Mouse (Mus musculus) forebrain, embryonic 10.5 days (tissue): ENCODE measurements around the gene Krt6b. TPM values are rescaled to one million over a fixed set of nuclear protein-coding genes. Genes with fewer than 3 reads are reported as not detected.

Experiments used
- DNase-seq: peaks from one replicate; pipeline ENCODE4 v3.0.0-alpha.2; 2017; ENCODE audit warnings: low spot score; ENCODE audit errors: extremely low spot score
- H3K27ac ChIP-seq: fragments of 300-500 bp; sonication (generic); 2 replicates; pipeline ENCODE4 v1.5.1; 2016; ENCODE audit warnings: mild to moderate bottlenecking
- H3K27me3 ChIP-seq: fragments of 300-500 bp; sonication (generic); 2 replicates; pipeline ENCODE4 v1.6.1; 2016; ENCODE audit warnings: mild to moderate bottlenecking; ENCODE audit not compliant: poor library complexity, severe bottlenecking
- H3K36me3 ChIP-seq: fragments of 300-500 bp; sonication (generic); replicated peaks from 2 replicates; pipeline ENCODE4 v1.6.1; 2016; ENCODE audit warnings: mild to moderate bottlenecking, moderate library complexity
- H3K4me1 ChIP-seq: fragments of 300-500 bp; sonication (generic); 2 replicates; pipeline ENCODE4 v1.6.1; 2016
- H3K4me3 ChIP-seq: fragments of 300-500 bp; sonication (generic); 2 replicates; pipeline ENCODE4 v1.5.1; 2016; ENCODE audit warnings: mild to moderate bottlenecking, moderate library complexity
- H3K9me3 ChIP-seq: fragments of 300-500 bp; sonication (generic); 2 replicates; pipeline ENCODE4 v1.6.1; 2016; ENCODE audit warnings: mild to moderate bottlenecking, moderate library complexity
- whole genome bisulfite sequencing: fragments of 180-500 bp; shearing (Covaris S2); methylation state at CpG from one replicate; pipeline ENCODE4 v1.1.7; 2016; 5-methylcytosine and 5-hydroxymethylcytosine counted together
- polyA plus RNA-seq: library from polyadenylated mRNA; unstranded; fragments of >200 nt; fragmentation: Nextera tagmentation; extraction: Ambion mirVana; gene quantifications from 2 replicates; pipeline ENCODE4 v1.2.1, GENCODE M21; 2016

The Krt6b gene
- not detected in 2 replicates for polyA plus RNA-seq

DNA sequence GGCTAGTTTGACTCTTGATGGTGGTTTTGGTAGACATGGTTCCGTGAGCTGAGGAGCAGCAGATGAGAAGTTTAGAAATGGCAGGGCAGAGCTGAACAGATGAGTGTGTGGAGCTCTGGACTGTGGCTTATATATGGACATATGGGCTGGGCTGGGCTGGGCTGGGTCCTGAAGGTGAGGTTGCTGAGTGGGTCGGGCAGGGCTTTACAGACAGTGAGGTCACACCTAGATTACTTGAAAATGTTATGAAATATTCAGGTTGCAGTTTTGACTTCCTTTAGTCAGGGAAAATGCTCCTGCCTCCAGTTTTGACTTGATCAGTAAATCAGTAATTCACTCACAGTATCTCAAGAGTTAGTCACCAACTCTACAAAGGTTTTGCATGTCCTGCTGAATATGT, at the start of gene Krt6b:
TSS of gene Krt6b (minus strand) at position 101 of the 400 bp plus-strand sequence.
- H3K36me3 ChIP-seq, result no peaks in the 10 kb centered on the region
- no peak for DNase-seq
- no peak within 1 kb of the TSS for H3K27ac ChIP-seq
- no peak within 1 kb of the TSS for H3K4me3 ChIP-seq
- WGBS, result 77% methylated on average over 2 of the region's 2 CpGs
- no peaks in the 10 kb centered on the region for H3K4me1 ChIP-seq
- no peaks in the 10 kb centered on the region for H3K9me3 ChIP-seq
- H3K27me3 ChIP-seq, result no peaks in the 10 kb centered on the region

DNA sequence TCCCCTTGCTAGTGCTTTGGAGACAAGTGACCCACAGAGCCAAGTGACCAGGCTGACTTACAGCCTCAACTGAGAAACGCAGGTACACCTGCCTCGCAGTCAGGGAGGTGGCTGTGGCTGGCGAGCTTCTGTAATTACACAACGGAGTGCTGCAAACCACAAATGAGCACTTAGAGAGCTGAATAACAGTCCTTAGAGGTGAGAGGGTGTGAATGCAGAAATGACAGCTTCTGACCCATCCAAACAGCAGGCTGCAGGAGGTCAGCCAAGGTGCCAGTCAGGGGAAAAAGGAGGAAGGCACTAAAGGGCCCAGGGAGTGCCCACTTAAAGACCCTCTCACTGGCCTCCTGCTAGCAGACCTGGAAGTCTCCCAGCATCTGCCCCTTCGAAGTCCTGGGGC, 44.6 kb upstream of the Krt6b start:
- no peaks in the 10 kb centered on the region for H3K36me3 ChIP-seq
- H3K9me3 ChIP-seq, result no peaks in the 10 kb centered on the region
- H3K4me3 ChIP-seq, result no peak overlapping the region
- whole genome bisulfite sequencing, result 78% methylated on average over 5 of the region's 5 CpGs
- DNase-seq, result no peak
- no peak overlapping the region for H3K27ac ChIP-seq
- no peaks in the 10 kb centered on the region for H3K27me3 ChIP-seq
- no peaks in the 10 kb centered on the region for H3K4me1 ChIP-seq

DNA sequence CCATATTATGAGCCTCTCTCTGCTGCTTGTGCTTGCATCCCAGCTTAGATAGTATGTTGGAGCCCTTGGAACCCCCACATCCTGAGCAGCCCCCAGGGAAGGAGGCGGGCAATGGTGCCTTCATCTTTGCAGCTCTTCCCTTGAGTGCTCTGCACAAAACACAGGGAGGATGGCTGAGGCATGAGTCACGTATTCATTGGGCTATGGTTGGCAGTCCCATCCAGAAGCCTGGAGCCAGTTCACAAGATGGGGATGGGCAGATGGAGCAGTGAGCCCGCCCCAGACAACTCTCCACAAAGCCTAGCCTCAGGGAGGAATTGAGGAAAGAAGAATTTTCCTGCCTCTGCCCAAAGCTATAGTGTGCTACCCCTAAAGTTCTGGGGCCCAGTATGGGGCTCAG, 35.7 kb upstream of the Krt6b start:
- WGBS, result 70% methylated on average over 3 of the region's 3 CpGs
- DNase-seq, result no peak
- Histone ChIP-seq H3K9me3 (no peaks in the 10 kb centered on the region), H3K4me3 (no peak overlapping the region), H3K27ac (no peak overlapping the region), H3K4me1 (peaks cover 12% of the 10 kb centered on the region; the same call in 1 of the 2 replicates), H3K36me3 (no peaks in the 10 kb centered on the region), H3K27me3 (no peaks in the 10 kb centered on the region)

DNA sequence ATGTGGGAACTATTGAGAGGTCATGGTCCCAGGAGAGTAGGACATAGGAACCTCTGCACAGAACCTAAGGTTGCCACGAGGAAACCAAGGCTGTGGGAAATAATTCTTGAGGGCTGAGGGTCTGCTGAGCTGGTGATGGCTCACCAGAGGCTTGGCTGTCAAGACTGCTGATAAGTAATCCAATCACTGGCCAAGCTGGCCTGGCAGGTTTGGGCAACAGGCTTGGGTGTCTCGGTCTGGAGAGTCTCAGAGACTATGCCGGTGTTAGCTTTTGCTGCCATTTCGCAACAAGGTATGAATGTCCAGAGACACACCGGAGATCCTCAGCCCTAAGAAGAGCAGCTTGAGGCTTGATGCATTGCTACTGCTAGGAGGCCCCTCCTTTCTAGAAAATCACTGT, 34.3 kb upstream of the Krt6b start:
- Histone ChIP-seq H3K27ac (no peak overlapping the region), H3K9me3 (no peaks in the 10 kb centered on the region), H3K36me3 (no peaks in the 10 kb centered on the region), H3K4me1 (peaks cover 12% of the 10 kb centered on the region; the same call in 1 of the 2 replicates), H3K4me3 (no peak overlapping the region), H3K27me3 (no peaks in the 10 kb centered on the region)
- DNase-seq, result no peak
- WGBS, result 94% methylated on average over 5 of the region's 5 CpGs

DNA sequence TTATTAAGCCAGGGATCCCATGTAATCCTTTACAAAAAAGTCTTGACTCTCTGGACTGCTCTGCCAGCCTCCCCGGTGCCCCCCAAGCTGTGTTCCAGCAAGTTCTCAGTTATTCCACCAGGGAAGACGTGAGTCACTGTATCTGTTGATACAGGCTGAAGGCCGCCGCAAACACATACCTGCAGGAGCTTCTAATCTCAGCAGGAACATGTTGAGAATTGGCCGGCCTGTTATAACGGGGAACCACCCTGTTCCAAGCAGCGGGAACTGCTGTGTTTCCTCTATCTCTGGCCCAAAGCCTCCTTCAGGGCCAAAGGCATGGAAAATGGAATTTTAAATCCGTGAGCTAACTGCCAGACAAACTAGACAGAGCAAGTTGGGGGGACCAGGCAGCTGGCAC, 33.6 kb upstream of the Krt6b start:
- DNase-seq, result no peak
- Histone ChIP-seq H3K4me1 (peaks cover 12% of the 10 kb centered on the region; the same call in 1 of the 2 replicates), H3K27me3 (no peaks in the 10 kb centered on the region), H3K4me3 (no peak overlapping the region), H3K27ac (no peak overlapping the region), H3K36me3 (no peaks in the 10 kb centered on the region), H3K9me3 (no peaks in the 10 kb centered on the region)
- 82% methylated on average over 8 of the region's 8 CpGs for WGBS

DNA sequence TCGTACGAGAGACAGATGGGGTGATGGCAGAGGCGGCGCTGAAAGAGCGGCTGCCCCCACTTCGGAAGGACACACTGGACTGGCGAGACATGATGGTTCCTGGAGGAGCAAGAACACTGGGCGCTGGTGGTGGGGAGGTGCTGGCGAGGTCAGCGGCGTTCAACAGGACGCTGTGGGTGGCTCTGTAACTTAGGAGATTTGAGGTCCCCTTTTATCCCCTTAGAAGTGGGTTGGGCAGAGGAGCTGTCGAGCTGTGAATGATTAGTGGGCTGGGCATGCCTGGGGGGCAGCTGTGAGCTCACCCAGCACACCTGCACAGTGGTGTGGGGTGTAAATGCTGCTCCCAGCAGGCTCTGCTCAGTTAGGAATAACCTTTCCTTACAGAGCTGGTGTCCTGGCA, 32.6 kb upstream of the Krt6b start, which contains the start of gene Krt5:
TSS of gene Krt5 (minus strand) at position 179 of the 400 bp plus-strand sequence.
- H3K36me3 ChIP-seq, result no peaks in the 10 kb centered on the region
- no peak within 1 kb of the TSS for H3K4me3 ChIP-seq
- no peaks in the 10 kb centered on the region for H3K27me3 ChIP-seq
- H3K9me3 ChIP-seq, result no peaks in the 10 kb centered on the region
- H3K27ac ChIP-seq, result no peak within 1 kb of the TSS
- H3K4me1 ChIP-seq, result peaks cover 12% of the 10 kb centered on the region; the same call in 1 of the 2 replicates
- no peak for DNase-seq
- WGBS, result 85% methylated on average over 13 of the region's 13 CpGs

- no peak for DNase-seq
- WGBS, result 66% methylated on average over 11 of the region's 11 CpGs
- Histone ChIP-seq H3K36me3 (no peaks in the 10 kb centered on the region), H3K9me3 (no peaks in the 10 kb centered on the region), H3K27ac (no peak overlapping the region), H3K4me1 (peaks cover 9% of the 10 kb centered on the region; the same call in 1 of the 2 replicates), H3K4me3 (no peak overlapping the region), H3K27me3 (no peaks in the 10 kb centered on the region)
These were observed 28.6 kb upstream of the Krt6b start for GRCm38 (mm10) chr15:101708683-101709082.

DNA sequence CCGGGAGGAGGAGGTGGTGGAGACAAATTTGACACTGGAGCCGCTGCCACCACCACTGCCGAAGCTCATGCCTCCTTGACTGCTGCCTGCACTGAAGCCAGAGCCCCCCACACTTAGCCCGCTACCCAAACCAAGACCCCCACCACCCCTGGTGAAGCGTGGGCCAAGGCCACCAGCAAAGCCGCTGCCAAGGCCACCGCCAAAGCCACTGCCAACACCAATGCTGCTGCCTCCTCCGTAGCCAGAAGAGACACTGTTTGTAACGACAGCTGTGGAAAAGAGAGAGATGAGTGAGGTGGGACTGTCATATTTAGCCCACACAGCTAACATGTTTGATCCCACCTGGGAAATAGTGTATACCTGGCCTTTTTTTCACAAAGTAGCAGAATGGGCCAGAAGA, 27.4 kb upstream of the Krt6b start:
- H3K4me3 ChIP-seq, result no peak overlapping the region
- no peaks in the 10 kb centered on the region for H3K9me3 ChIP-seq
- no peaks in the 10 kb centered on the region for H3K36me3 ChIP-seq
- peaks cover 6% of the 10 kb centered on the region for H3K4me1 ChIP-seq
- H3K27ac ChIP-seq, result no peak overlapping the region
- H3K27me3 ChIP-seq, result no peaks in the 10 kb centered on the region
- 89% methylated on average over 9 of the region's 9 CpGs for WGBS
- DNase-seq, result no peak

DNA sequence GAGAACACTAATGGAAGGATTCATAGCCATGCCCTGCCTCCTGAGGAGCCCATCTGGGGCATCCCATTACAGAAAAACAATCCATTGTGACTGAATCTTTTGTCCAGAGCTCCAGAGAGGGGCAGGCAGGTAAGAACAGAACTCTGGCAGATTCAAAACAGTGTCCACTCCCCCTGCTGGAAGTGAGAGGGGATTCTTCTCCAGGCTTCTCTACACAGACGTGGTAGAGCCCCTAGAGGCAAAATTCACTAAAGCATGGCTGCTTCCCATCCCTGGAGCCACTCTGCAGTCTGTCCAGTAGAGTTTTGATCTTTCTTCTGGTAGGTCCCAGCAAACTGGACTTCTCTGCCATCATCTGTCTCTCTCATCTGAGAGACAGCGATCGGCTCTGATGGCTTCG, 24.0 kb upstream of the Krt6b start:
- no peaks in the 10 kb centered on the region for H3K36me3 ChIP-seq
- no peak for DNase-seq

GRCm38 (mm10) chr15:101702380-101702779, 22.3 kb upstream of the Krt6b start:
- DNase-seq, result no peak
- Histone ChIP-seq H3K4me3 (no peak overlapping the region), H3K4me1 (peaks cover 19% of the 10 kb centered on the region), H3K27ac (no peak overlapping the region), H3K27me3 (no peaks in the 10 kb centered on the region), H3K9me3 (no peaks in the 10 kb centered on the region), H3K36me3 (no peaks in the 10 kb centered on the region)
- WGBS, result 30% methylated on average over 2 of the region's 2 CpGs

More for the DNA sequence above, 24.0 kb upstream of the Krt6b start:
- H3K4me1 ChIP-seq, result peaks cover 19% of the 10 kb centered on the region
- no peaks in the 10 kb centered on the region for H3K27me3 ChIP-seq
- no peak overlapping the region for H3K27ac ChIP-seq
- 66% methylated on average over 4 of the region's 4 CpGs for WGBS
- H3K4me3 ChIP-seq, result no peak overlapping the region
- no peaks in the 10 kb centered on the region for H3K9me3 ChIP-seq

GRCm38 (mm10) chr15:101699866-101700265, 19.8 kb upstream of the Krt6b start:
- 80% methylated on average over 8 of the region's 8 CpGs for WGBS
- DNase-seq, result no peak
- H3K36me3 ChIP-seq, result no peaks in the 10 kb centered on the region

DNA sequence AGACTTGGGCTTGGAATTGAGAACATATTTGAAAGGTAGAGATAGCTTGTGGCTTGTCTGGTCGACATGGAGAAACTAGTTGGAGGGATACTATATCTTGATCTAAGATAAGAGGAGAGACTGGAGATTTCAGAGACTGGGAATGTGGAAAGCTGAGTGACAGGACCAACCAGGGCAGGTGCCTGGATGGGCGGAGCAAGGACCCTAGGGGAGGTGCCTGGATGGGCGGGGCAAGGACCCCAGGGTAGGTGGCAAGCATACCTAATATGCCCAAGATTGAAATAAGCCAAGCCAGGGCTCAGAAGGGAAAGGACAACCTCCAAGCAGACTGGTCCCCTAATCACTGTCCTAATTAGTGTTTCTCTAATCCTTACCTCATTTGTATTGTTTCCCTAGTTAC, 19.1 kb upstream of the Krt6b start:
- Histone ChIP-seq H3K4me1 (peaks cover 19% of the 10 kb centered on the region), H3K36me3 (no peaks in the 10 kb centered on the region), H3K27ac (no peak overlapping the region), H3K4me3 (no peak overlapping the region), H3K27me3 (no peaks in the 10 kb centered on the region), H3K9me3 (no peaks in the 10 kb centered on the region)
- 72% methylated on average over 3 of the region's 3 CpGs for WGBS
- no peak for DNase-seq

More at GRCm38 (mm10) chr15:101699866-101700265, 19.8 kb upstream of the Krt6b start:
- no peak overlapping the region for H3K27ac ChIP-seq
- H3K27me3 ChIP-seq, result no peaks in the 10 kb centered on the region
- H3K9me3 ChIP-seq, result no peaks in the 10 kb centered on the region
- no peak overlapping the region for H3K4me3 ChIP-seq
- peaks cover 19% of the 10 kb centered on the region for H3K4me1 ChIP-seq

DNA sequence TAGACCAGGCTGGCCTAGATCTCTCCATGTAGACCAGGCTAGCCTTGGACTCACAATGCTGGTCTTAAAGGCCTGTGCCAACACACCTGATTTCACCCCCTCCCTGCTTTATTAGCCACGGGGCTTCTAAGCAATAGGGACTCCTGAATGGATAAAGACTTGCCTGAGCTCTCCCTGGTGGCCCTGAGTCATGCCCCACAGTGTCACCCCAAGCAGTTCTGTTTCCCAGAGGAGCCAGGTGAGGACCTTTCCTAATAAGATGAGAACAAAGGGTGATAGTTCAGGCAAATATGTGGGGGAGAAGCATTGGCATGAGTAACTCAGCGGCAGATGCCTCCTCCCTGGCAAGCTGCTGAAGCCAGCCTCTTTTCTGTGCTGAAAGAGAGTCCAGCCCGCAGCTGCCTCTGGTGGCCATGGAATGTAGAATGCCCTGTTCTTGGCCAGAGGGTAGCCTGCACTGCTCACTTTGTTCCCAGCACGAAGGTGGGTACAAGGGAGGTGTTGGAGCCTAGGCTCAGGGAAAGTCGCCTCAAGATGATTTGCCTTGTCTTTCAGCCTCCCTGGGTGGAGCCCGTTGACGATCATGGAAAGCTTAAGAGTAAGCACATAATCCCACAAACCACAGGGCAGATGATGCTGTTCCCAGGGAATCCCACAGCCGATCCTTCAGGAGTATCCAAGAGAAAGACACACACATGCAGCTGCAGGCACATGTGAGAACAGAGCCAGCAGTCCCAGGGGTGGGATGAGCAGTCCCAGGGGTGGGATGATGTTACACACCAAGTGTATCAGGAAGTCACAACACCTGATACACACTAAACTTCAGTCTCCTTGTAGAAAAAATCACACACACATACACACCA, 17.5 kb upstream of the Krt6b start:
- WGBS, result 81% methylated on average over 8 of the region's 8 CpGs
- no peak for DNase-seq
- Histone ChIP-seq H3K4me1 (peaks cover 14% of the 10 kb centered on the region), H3K27ac (no peak overlapping the region), H3K36me3 (no peaks in the 10 kb centered on the region), H3K4me3 (no peak overlapping the region), H3K27me3 (no peaks in the 10 kb centered on the region), H3K9me3 (no peaks in the 10 kb centered on the region)
